Mouse (Mus musculus): Measurements from ENCODE around the gene Slfn8.

Gene Slfn8

DNA sequence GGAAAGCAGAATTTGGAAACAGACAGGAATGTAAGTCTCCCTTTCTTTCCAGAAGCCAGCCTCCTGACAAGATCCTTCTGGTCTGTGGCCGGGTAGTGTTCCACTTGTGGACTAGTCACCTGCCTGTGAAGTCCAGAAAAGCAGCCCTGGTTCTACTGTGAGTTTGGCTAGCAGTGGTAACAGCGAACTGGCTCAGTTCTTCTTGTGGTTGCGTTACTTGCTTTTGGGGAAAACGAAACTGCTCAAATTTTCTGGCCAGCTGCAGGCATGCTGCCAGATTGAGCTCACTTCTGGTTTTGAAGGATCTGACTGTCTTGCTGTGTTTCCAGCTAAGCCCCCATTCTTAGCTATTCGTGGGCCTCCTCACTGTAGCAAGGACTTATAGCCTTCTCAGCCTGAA is at the start of gene Slfn8:
Slfn8 (minus strand) TSS at position 190 of the 400 bp plus-strand sequence.
- in situ Hi-C loops (cut with MboI; ENCODE audit: low sequenced_read_pairs) = no loop called here

DNA sequence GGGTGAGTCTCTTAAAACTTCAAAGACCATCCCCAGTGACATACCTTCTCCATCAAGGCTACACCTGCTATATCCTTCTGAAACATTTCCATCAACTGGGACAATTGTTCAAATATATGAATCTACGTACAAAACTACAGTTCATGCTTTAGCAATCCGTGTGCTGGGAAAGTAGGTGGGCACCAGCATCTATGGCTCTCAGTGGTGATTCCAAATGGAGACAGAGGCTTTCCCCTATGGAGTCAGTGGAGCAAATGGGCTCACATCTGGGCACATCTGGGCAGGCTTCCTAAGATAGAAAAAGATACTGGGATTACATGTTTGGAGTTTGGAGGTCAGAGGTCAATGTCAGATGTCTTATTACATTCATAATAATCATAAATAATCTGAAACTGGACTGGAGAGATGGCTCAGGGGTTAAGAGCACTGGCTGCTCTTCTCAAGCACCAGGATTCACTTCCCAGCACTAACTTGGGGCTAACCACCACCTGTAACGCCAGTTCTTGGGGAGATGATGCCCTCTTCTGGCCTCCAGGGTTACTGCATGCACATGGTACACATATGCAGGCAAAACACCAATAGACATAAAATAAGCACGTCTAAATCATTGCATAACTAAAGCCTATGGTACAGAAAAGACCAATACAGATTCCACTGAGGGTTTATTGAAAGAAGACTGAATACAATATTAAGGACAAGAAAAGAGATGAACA is 47.5 kb upstream of the Slfn8 start:
- in situ Hi-C loops (cut with MboI; ENCODE audit: low sequenced_read_pairs) = no loop called here

DNA sequence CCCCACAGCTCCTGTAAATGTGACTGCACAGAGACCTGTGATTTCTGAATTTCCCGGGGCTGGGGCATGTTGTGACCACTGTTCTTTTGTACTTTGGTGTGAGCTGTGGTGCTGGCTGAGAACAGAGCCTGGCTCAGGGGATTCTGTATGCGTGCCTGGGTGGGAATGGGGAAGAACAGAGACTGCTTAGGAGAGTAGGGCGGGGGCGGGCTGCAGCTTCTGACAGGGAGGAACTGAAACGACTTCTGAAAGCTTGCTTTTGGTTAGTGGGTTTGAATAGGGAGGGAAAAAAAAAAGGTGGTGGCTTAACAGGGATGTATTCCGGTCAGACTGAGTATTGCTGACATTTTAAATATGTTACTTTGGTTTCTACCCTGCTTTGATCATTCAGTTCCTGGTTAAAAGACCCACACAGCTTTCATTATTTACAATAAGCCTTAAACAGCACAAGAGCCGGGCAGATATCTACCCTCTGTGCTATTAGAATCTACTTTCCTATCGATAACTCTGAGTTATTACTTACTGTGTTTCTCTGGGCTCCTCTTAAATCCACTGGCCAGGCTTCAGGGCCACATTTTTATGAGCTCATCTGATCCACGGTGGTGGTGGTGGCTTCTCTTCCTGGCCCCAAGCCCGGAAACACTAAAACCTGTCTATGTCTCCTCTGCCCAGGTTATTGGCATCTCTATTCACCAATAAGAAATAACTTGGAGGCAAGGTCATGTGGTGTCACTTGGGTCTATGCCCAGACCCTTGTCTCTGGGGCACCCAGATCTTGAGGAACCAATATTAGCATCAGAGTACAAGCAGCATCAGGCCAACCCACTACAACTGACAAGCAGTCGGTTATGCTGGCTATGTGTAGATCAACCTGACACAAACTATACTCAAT is 46.3 kb upstream of the Slfn8 start:
- in situ Hi-C loops (cut with MboI; ENCODE audit: low sequenced_read_pairs) = no loop called here

DNA sequence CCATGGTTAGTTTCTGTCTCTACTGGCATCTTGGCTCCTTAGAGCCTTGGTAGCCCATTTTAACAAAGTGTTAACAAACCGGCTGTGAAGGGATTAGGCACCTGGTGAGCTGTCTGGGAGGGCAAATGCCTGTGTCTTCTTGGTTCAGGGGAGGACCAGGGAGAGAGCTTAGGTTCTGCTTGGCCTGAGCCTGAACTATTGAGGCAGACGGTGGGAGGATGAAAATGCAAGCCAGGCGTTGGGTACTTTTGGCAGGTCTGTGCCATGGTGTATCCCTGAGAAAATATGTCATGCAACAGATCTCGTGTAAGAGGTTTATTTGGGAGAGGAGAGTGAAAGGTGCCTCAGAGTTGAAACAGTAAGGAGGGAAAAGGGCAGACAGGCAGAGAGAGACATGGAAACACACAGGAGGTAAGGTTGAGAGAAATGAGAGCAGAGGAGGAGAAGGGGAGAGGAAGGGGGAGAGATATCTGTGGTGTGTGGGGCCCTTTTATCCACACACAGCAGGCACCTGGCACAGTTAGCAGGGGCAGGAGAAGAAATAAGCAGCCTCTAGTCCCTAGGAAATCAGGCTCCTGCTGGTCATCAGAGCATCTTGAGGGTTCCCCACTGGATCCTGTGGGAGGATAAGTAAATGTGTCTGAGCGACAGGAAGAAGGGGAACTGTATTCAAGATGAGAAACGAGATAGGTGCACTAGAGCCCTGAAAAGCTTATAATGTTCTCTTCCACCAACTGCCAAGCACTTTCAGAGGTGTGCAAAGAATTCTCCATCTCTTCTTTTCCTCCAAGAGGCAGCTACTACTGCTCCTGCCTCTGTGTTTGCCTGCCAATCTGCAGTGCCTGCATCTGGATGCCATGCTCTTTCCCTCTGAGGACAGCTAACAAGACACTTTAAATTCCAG is 45.1 kb upstream of the Slfn8 start:
- in situ Hi-C loops (cut with MboI; ENCODE audit: low sequenced_read_pairs) = no loop called here

DNA sequence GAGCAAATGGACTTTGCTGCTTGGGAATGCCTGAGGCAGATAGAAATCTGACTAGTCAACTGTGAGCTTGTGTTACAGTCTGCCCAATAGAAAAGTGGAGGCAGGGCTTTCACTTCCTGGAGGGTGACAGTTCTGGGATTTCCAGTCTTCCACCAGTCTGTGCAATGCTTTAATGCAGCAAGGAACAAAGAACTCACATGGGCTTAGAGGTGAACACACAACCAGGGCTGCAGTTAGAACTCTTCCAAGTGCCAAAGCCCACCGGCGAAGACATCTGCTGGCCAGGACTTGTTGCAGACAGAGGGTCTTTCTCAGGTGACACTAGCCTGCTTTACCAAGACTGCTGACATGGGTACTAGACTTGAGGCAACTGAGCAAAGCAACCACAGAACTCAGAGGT is 44.3 kb upstream of the Slfn8 start, which contains the start of gene Slfn2:
Slfn2 (plus strand) TSS at position 167 of the 400 bp plus-strand sequence.
- in situ Hi-C loops (cut with MboI; ENCODE audit: low sequenced_read_pairs) = no loop called here

DNA sequence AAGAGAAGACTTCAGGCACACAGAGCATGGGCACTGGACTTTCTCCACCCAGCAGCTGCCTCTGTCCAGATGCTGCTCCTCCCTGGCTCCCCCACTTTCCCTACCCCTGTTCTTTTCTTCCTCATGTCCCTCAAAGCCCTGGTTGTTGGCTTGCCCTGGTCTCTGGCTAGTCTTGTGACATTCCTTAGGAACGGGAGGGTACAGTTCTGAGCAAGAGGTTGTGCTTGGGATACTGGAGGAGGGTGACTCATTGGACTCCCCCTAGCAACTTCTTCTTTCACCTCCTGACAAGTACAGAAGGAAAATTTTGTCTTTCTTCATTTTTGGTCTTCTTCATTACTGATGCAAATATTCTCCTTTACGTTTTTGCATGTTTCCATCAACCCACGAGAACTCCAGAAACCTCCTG is 43.3 kb upstream of the Slfn8 start:
- in situ Hi-C loops (cut with MboI; ENCODE audit: low sequenced_read_pairs) = no loop called here

DNA sequence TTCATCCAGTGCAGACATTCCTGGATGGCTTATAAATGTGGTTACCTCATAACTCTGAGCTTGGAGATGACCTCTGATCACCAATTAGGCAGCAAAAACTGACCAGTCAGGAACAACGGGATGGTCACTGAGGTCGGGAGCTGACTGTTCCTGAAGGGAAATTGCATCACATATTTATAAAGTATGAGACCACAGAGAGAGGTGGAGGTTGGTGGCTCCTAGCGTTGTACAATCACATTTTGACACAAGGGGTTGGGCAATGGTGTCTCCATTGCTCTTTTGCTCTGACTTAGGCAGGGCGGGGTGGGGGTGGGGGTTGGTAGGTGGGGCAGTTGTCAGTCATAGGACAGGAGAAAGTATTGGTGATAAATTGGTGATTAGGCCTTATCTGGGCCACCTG is 42.5 kb upstream of the Slfn8 start:
- in situ Hi-C loops (cut with MboI; ENCODE audit: low sequenced_read_pairs) = no loop called here

DNA sequence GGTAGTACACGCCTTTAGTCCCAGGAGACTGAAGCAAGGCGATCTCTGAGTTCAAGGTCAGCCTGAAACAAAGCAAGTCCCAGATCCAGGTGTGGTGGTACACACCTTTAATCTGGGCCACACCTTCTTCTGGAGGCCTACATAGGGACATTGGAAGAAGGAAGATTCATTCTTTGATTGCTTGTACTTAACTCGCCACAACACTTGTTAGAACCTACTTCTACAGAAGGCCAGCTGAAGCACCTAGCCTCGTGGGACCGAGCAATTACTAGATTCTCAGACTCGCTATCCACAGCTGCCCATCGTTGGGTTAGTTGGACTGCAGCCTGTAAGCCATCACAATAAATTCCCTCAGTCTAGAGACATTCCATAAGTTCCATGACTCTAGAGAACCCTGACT is 41.2 kb upstream of the Slfn8 start:
- in situ Hi-C loops (cut with MboI; ENCODE audit: low sequenced_read_pairs) = no loop called here

DNA sequence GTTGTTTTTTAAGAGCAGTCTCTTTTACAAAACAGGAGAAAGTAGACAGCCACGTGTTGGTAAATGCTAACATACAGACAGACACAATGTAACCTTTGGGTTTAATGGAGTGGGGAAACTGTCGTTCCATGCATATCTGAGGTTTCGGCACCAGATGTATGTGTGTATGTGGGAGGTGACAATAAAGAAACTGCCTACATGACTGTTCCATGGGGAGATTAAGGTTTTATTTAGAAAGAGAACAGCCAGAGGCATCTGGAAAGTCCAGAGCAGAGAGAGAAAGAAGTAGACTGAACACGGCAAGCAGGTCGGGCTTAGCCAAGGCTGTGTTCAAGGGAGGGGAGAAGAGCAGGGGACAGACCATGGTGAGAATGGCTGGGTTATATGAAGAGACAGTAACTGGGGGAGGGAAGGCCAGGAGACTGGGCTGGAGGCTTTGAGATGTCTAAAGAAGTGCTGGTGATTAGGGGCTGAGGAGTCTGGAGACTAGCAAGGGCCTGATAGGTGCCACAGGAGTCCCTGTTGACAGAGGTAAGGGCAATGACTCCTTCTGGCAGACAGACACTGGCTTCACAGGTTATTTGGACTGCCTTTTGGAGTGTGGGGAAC is 39.9 kb upstream of the Slfn8 start:
- in situ Hi-C loops (cut with MboI; ENCODE audit: low sequenced_read_pairs) = no loop called here

DNA sequence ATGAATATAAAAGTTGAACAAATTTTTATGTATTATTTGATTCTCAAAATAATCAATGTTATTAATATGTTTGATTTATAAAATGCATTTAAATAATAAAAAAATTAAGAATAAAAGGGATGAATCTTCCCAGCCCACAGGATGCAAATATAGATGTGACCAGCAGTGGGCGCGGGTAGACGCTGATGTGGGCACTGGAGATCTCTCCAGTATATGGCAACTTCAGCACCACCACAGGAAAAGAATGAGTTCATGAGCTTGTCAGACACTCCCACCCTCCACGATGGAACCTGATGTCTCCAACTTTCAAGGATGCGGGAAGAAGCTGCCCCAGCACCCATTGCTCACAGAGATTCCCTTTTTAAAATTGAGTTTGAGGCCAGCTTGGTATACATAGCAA is 37.3 kb upstream of the Slfn8 start:
- in situ Hi-C loops (cut with MboI; ENCODE audit: low sequenced_read_pairs) = no loop called here

DNA sequence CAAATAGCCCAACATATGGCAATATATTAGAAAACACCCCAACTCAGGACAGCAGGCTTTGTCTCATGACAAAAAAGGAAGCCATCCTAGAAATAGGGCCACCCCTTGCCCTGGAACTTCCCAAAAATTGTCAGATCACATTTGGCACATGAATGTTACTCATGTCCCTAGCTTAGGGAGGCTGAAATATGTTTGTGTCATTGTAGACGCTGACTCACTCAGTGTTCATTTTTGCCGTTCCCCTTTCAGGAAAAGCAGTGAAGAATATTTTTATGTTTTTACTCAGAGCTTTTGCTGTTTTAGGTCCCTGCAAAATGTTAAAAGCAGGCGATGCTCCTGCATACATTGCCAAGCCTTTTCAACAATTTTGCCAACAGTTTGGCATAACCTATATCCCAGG is 25.0 kb upstream of the Slfn8 start:
- in situ Hi-C loops (cut with MboI; ENCODE audit: low sequenced_read_pairs) = loop anchor here (25.0 kb wide), 1 partner anchor 142 kb away; the partner anchor contains the start of genes Slfn3 and Slfn4

DNA sequence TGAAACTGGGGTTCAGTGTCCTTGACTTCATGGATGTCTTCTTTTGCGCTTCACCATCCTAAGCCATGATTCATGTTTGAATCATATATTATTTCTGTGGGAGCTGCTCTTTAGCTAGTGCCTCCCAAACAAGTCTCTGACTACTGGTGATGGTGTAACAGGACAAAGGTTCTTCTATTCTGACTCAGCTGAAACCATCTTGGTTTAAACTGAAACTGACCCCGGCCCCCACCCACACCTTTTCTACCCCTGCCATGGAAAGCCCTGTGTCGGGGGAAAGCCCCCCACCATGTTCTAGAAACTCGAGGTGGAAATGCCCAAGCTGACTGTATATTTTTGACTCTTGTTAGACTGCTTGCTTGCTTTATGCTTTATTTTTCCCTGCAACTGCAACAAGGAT is 23.3 kb upstream of the Slfn8 start:
- in situ Hi-C loops (cut with MboI; ENCODE audit: low sequenced_read_pairs) = loop anchor here (25.0 kb wide), 1 partner anchor 143 kb away; the partner anchor contains the start of genes Slfn3 and Slfn4

DNA sequence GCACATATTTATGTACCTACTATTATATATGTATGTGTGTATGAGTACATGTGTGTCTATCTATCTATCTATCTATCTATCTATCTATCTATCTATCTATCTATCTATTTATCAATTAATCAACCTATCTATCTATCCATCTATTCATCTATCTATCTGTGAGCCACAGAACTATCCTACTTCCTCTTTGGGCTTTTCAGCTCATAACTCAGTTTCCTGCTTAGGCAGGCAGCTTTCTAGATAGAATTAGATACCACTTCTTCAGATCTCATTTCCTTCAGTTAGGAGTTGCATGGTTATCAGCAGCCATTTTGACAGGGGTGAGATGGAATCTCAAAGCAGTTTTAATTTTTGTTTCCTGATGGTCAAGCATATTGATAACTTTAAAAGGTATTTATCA is 20.4 kb upstream of the Slfn8 start:
- in situ Hi-C loops (cut with MboI; ENCODE audit: low sequenced_read_pairs) = loop anchor here (25.0 kb wide), 1 partner anchor 146 kb away; the partner anchor contains the start of genes Slfn3 and Slfn4

DNA sequence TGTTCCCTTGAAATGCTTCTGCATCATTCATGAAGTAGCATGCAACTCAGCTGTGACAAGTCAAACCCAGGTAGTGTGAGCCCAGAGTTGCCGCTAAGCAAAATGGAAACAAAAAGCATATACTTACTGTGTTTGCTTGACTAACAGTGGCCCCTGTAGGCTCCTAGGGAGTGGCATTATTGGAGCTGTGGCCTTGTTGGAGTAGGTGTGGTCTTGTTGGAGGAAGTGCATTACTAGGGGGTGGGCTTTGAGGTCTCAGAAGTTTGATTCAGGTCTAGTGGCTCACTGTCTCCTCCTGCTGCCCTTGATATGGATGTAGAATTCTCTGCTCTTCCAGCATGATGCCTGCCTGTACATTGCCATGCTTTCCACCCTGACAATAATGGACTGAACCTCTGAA is 19.7 kb upstream of the Slfn8 start:
- in situ Hi-C loops (cut with MboI; ENCODE audit: low sequenced_read_pairs) = loop anchor here (25.0 kb wide), 1 partner anchor 147 kb away; the partner anchor contains the start of genes Slfn3 and Slfn4

DNA sequence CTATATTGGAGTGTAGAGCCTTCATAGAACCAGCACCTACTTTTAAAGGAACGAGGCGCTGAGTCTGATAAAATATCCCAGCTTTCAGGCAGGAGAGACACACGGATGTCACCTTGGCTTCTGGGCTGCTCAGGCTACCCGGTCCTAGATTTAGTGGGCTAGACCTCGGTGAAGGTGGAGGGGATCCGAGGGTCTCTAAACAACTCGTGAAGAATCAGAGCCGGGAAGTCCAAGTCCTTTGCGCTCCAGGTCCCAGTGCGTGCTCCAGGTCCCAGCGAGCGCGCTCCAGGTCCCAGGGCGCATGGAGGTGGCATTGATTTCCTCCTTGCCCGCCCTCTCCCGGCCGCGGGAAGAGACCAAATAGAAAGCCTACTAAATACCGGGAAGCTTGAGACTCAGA is 19.2 kb upstream of the Slfn8 start:
- in situ Hi-C loops (cut with MboI; ENCODE audit: low sequenced_read_pairs) = loop anchor here (25.0 kb wide), 1 partner anchor 148 kb away; the partner anchor contains the start of genes Slfn3 and Slfn4

DNA sequence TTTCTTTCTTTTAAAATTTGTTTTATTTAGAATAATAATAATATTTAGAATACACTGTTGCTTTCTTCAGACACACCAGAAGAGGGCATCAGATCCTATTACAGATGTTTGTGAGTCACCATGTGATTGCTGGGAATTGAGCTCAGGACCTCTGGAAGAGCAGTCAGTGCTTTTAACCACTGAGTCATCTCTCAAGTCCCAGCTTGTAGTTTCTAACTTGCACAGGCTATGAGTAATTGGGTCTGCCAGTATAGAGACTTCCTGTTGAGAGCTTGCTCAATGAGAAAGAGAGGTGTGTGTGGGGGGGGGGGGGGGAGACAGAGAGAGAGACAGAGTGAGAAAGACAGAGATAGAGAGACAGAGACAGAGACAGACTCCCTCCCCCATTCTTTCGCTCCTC is 18.5 kb upstream of the Slfn8 start:
- in situ Hi-C loops (cut with MboI; ENCODE audit: low sequenced_read_pairs) = loop anchor here (25.0 kb wide), 1 partner anchor 148 kb away; the partner anchor contains the start of genes Slfn3 and Slfn4

DNA sequence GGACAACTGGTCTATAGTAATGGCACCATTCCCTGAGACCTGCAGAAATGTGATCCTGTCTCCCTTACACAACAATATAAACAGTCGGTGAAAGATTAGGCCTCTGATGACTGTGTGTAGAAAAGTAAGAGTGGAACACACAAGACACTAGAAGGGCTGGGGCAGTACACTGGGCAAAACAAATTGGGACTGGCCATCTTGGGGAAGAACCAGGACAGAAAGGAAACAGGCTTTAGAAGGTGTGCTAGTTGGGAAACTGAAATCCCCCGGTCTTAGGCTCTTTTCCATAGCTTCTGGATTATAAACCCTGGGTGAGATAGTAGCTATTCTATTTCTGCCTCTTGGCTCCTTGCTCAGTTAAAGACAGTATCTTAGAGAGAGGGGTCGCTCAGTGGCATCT is 18.1 kb upstream of the Slfn8 start:
- in situ Hi-C loops (cut with MboI; ENCODE audit: low sequenced_read_pairs) = loop anchor here (25.0 kb wide), 1 partner anchor 149 kb away; the partner anchor contains the start of genes Slfn3 and Slfn4

DNA sequence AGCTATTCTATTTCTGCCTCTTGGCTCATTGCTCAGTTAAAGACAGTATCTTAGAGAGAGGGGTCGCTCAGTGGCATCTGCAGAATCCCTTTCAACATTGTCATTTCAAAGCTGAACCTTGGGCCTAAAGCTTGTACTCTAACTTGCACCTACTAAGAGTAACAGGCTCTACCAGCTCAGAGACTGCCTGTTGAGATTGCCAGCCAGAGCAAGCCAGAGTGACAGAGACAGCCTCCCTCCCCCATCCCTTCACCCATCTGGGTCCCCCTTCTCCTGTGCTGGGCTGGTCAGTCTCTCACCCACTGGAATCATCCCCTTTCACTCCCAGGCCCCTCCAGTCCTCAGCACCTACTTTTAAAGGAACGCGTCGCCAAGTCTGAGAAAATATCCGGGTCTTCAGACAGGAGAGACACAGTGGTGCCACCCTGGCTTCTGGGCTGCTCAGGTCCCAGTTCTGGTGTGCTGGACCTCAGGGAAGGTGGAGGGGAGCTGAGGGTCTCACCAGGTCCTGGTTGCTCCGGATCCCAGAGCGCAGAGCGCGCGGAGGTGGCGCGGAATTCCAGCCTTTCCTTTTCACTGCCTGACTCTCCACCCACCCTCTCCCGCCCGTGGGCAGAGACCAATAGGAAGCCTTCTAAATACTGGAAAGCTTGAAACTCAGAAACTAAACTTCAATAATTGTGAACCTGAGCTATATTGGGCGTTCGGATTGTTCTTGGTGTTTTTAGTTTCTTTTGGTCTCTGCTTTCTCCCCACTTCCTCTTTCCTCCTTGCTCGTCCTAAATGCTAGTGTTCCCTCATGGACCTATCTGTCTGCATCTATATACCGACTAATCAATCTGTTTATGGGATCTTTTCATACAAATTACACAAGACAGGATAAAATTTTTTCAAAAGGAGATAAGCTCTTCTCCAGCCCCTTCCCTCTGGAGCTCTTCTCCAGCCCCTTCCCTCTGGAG is 770 bp downstream of the Slfn8 start:
- in situ Hi-C loops (cut with MboI; ENCODE audit: low sequenced_read_pairs) = loop anchor here (10.0 kb wide), 1 partner anchor 55 kb away; no protein-coding TSS in a partner anchor

DNA sequence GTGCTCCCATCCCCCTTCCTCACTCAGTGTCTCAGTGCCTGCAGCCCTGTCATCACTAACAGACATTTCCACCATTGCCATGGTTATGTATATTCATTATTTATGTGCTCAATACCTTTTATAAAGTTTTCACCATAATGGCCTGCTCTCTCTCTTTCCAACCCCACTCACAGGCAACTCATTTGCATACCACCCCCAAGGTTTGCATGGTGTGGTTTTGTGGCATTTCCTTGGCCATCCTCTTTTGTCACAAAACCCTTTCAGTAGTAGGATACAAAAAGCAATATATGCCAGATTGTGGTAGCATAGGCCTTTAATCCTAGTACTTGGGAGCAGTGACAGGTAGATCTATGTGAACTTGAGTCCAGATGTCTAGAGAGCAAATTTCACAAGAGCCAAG is 4.5 kb downstream of the Slfn8 start:
- in situ Hi-C loops (cut with MboI; ENCODE audit: low sequenced_read_pairs) = loop anchor here (10.0 kb wide), 1 partner anchor 51 kb away; no protein-coding TSS in a partner anchor

Data from CH12F3 (cell line).